Mouse (Mus musculus) adrenal gland, postnatal 36 days (tissue): Measurements from ENCODE around the gene Cdh23. TPM values are rescaled to one million over a fixed set of nuclear protein-coding genes. Genes with fewer than 3 reads are reported as not detected.

ENCODE experiments used
- DNase-seq, 2 experiments: peaks; one replicate each; pipeline ENCODE4 v3.0.0; 2021; ENCODE audit warnings: mixed read lengths in 1 of 2
- total RNA-seq, 2 experiments: library from RNA; stranded (reverse); gene quantifications; 2 replicates each; pipeline ENCODE4 v1.2.3; 2021

The Cdh23 gene
- total RNA-seq, 2 experiments from 2014 or later = 0.79 to 2.0 TPM

DNA sequence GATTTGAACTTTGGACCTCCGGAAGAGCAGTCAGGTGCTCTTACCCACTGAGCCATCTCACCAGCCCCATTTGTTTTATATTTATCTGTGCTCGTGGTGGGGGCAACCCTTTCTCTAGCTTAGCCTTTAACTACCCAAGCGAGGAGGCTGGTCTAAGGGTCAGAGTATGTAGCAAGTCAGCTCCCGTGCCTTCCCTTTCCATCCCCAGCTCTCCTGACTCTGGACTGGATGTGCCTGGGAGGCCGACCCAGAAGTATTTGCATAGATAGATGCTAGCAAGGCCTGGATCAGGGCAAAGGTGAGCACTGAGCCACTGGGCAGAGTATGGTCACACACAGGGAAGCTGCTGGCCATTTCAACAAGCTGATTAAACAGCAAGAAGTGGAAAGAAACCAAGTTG is 12.5 kb upstream of the Cdh23 start:
- DNase-seq = no peak

DNA sequence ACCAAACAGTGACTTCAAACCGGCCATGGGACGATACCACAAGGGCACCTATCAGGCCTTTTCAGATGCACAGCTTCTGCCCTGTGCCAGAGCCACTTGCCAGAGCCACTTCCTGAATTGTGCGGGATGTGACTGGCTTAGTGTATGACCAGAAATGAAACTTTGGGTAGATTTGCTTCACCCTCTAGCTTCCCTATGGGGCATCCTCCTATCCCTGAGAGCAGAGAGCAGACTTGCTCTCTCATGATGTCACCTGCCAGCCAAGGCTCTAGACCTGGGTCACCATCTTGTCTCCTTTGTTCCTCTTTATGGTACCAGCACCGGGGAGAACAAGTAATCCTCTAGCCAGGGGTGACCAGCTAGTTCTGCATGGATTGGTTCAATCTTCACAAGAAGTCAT is 10.0 kb upstream of the Cdh23 start:
- no peak for DNase-seq

DNA sequence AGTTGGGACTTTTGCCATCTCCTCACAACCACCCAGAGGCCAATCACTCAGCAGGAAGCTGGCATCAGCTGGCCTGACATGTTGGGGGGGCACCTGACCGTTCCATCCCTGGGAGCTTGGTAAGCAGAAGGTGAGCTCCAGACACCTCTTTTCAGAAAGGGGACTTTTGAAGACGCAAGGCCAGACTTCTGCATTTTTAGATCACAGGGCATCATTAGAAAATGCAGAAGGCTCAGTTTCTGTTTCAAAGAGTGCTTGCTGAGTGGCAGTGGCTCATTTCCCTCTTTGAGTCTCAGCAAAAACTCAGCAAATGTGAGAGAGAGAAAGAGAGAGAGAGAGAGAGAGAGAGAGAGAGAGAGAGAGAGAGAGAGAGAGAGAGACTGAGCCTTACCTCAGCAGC is 8.8 kb upstream of the Cdh23 start:
- no peak for DNase-seq

- DNase-seq = no peak
Measured at GRCm38 (mm10) chr10:60697775-60698174, 1.5 kb upstream of the Cdh23 start.

- DNase-seq = peak; percentile 72 to 82
Measured at GRCm38 (mm10) chr10:60696975-60697374, 685 bp upstream of the Cdh23 start.

- DNase-seq = no peak
Measured at GRCm38 (mm10) chr10:60691671-60692390, 4.5 kb downstream of the Cdh23 start.

DNA sequence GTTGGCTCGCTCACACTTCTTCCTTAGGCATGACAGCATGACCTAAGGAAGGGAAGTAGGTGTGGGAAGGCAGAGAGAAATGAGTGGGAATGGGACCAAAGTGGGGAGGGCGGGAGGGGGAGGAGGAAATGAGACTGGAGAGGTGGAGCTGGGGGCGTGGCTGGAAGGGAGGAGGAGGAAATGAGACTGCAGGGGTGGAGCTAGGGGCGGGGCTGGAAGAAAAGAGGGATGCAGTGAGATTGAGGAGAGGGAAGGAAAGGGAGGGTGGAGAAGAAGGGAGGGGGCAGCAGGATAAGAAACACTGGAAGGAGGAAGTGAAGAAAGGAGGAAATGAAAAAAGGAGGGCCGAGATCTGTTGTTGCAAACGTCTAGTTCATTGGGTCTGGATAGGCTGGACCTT is 5.3 kb downstream of the Cdh23 start:
- peak; percentile 21 to 40 for DNase-seq

DNA sequence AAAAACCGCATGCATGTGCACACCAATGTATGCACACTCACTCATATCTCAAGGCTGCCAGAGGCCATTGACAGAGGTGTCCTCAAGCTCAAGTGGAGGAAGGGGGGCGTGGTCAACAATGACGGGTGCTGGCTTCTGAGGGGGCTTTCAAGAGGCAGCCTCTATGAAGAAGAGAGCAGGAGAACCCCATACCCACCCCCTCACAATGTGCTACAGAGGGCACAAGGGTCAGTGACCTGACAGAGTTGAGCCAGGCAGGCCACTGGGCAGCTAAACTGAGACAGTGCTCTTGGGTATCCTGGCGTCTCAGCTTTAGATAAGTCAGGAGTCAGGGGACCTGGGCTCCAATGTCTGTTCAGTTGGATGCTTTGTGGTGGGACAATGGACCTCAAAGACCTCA is 6.9 kb downstream of the Cdh23 start:
- DNase-seq = no peak

GRCm38 (mm10) chr10:60687011-60687776 is 9.1 kb downstream of the Cdh23 start:
- peak; percentile 78 for DNase-seq

DNA sequence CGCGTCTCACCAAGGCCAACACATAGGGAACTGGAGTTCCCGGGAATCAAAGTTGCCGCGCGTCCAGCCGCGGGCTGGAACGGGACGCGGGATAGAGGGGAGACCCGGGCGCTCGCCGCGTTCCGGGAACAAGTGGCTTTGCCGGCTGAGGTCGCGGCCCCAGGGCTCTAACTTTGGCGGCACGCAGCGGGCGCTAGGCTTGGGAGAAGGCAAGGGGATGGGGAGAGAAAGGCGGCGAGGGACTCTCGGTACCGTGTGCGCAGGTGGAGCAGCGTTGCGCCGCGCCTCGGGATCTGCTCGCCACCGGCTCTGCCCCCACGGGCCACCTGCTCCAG is 9.7 kb downstream of the Cdh23 start:
- peak in 1 of 2 experiments; percentile 6 for DNase-seq

DNA sequence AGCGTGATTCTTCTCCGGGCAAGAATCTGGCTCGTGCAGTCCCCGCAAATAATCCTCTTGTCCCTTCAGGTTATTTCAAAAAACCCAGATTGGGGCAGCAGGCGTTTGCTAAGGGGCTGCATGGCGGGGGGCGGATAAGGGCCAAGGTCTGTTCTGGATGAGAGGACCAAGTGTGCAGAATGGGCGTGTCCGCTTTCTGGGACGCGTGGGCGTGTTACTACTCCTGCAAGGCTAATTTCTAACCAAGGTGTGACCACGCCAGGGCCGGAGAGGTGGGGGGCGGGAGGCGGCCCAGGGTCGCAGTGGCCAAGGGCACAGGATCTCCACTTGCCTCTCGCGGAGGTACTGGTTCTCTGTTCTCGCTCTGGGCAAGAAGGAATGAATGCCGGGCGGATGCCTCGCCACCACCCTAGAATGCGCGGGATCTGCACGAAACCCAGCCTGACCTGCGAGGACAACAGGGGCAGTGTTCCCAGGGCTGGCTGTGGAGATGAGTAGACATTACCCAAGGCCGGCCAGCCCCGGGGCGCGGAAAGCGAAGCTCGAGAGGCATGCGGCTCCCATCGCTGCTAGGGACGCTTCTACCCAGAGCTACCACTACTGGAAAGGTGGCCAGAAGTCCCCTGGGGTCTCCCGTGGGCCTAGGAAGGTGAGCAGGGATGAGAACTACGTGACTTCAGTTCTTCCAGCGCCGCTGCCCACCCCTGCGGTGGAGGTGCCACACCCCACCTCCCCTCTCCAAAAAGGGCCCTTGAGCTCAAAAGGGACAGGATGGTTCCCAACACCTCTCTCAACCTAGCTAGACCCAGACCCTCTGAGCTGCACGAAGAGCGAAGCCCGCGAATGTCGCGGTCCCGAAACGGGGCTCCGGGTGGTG is 10.3 kb downstream of the Cdh23 start:
- peak; percentile 38 to 55 for DNase-seq

DNA sequence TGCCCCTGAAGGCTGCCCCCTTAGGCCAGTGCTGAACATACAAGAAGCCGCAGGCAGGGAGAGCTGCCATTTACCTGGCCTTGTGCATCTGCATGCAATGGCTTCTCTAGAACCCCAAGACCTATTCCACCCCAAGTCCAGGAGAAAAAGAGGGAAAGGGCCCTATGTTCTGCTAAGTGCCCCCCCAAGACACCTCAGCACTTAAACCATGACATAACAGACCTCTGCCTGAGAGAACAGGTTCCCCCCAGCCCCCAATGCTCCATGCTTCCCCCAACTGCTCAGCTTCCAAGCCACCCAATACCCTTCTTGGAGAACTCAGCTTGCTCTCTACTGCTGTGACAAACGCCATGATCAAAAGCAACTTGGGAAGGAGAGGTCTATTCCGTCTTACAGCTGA is 17.4 kb downstream of the Cdh23 start:
- no peak for DNase-seq

- DNase-seq = no peak
Measured at GRCm38 (mm10) chr10:60677319-60677718, 19.0 kb downstream of the Cdh23 start.

DNA sequence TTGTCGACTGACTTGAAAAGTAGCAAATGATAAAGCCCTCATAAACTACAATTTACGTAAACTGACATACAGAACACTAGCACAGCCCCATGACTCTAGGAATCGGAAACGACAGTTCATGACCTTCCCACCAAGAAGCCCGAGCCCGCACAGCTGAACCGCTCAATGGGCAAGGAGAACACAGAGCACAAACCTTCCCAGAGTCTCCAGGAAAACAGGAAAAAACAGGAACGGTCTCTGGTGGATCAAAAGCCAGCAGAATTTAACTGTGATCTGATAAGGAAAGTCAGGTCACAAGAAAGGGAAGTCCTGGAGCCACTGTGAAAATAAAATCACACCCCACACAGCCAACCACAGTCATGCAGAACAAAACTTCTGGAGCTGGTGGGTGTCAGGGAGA is 26.1 kb downstream of the Cdh23 start:
- no peak for DNase-seq

GRCm38 (mm10) chr10:60668591-60668990 is 27.7 kb downstream of the Cdh23 start:
- no peak for DNase-seq

DNA sequence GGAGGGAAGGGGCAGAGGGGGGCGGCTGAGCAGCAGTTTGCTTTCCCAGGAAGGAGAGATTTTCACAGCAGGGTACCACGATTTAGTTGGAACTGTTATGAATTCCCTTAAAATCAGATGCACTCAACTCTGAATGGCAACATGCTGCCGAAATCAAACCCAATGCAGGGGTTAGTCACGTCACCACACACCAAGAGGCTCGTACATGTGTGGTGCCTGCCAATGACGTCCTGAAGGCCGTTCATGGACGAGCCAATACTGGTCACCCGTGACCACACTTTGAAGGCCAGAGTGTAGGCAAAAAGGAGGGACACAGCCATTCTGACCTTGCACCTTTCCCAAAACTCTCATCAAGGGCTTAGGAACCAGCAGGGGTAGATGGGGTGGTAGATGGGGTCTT is 35.3 kb downstream of the Cdh23 start:
- DNase-seq = peak in 1 of 2 experiments; percentile 53

DNA sequence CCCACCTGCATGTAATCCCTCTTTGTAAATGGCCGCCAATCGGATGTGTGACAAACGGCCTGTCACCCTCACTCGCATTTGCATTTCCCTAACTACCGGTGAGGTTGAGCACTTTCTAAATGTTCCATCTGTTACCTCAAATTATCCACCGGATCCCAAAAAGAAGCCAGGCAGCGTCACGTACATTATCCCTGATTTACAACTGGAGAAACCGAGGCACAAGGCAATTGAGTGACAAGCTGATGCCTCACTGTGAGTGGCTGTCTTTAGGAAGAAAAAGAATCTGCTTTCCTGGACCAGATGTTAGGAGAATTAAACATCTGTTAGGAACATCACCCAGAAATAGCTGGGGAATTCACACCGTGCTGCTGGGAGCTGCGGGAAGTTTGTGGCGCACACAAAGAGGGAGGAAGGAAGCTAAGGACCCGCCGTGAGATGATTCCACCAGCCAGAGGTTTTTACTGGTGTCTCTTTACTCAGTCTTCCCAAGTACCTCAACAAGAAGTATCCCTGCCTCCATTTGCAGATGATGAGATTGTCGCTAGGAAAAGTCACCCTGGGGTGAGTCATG is 36.8 kb downstream of the Cdh23 start:
- no peak for DNase-seq

DNA sequence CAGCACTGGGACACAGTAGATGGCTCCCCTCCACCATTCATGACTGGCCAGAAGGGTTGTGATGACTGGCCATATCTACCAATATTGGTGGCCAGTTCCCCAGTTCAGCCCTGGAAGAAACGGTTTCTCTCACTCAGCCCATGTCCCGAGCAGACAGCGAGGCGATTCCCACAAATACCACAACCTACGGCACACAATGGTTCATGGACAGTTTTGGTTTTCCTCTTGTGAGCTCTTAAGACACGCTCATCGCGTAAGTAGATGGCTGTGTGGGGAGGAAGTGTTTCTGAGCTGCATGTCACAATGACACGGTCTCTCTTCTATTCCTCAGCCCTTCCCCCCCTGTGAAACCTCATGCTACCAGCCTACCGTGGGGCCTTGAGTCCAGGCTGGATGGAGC is 38.1 kb downstream of the Cdh23 start:
- DNase-seq = no peak

DNA sequence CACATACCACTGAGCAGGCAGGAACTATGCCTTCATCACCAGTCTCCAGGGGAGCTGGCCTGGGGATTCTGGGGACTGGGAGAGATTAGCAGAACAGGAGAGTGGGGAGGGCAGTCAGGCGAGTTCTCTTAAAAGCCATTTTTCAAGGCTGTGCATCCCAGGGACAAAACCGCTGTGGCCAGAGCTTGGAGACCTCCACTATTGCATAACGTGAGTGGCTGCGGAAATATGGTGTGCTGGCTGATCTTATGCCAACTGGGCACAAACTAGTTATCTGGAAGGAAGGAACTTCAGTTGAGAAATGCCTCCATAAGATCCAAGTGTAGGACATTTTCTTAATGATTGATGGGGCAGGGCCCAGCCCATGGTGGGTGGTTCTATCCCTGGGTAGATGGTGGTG is 42.6 kb downstream of the Cdh23 start:
- DNase-seq = peak in 1 of 2 experiments; percentile 31

DNA sequence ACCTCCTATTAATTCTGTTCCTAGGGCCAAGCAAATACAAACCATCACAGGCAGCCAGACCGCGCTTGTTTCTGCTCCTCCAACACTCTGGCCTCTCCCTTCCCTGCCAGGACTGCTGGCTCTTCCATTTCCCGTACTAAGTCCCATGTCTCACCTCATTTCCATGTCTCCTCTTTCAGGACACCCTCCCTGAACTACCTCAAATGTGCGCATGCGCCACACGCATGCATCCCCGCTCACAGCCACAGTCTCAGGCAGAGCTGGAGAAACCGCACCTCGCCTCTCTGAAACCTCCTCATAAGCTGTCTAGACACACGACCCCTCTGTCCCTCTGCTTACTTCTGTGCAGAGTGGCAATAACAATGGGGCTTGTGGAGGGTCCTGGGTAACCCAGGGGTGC is 43.2 kb downstream of the Cdh23 start:
- no peak for DNase-seq

DNA sequence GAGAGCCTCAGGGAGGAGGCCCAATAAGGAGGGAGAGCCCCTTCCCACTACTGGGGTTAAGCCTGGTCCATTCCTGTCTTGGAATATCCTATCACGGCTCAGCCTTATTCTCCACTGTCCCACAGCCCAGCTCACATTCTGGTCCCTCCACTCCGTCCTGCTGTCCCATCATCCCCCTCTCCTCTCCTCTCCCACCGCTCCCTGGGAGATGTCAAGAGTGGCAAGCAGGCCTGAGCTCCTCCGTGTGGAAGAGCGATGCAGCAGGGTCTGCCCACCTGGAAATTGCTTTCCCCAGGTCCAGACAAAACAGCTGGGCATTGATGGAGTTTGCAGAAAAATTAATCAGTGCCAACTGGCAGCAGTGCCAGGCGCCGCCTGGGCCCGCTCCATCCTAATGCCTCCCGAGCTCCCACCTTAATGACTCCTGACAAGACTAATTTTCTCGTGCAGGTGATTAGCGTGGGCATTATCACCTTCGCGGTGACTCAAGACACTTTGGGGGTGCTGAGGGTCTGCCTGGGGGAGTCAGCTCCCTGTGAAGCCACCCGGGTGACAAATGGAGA is 52.1 kb downstream of the Cdh23 start:
- no peak for DNase-seq

DNA sequence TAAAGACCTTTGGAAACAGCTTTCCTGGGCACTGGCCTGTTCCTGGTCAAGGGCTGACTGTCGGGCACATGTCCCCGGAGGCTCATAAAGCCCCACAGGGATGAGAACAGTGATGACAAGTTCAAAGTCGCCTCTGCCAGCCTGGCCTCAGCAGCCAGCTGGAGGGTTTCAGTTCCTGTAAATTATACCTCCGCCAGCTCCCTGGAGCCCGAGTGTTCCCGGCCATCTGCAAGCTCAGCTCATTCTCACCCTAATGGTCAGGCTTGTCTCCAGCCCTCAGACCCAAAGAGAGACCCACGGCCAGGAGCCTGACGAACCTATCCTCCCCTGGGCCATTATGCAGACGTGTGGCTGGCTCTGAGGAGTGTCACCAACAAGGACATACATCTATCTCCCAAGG is 57.0 kb downstream of the Cdh23 start:
- no peak for DNase-seq
